Mouse (Mus musculus) cerebellum, adult 9-10 months (tissue): ENCODE data around the gene Mrps27.

Experiments used
- DNase-seq: peaks from one replicate; pipeline ENCODE4 v3.0.0; 2022

Mrps27 gene

GRCm38 (mm10) chr13:99442434-99443249 lies 98.1 kb downstream of the Mrps27 start:
- no peak for DNase-seq

DNA sequence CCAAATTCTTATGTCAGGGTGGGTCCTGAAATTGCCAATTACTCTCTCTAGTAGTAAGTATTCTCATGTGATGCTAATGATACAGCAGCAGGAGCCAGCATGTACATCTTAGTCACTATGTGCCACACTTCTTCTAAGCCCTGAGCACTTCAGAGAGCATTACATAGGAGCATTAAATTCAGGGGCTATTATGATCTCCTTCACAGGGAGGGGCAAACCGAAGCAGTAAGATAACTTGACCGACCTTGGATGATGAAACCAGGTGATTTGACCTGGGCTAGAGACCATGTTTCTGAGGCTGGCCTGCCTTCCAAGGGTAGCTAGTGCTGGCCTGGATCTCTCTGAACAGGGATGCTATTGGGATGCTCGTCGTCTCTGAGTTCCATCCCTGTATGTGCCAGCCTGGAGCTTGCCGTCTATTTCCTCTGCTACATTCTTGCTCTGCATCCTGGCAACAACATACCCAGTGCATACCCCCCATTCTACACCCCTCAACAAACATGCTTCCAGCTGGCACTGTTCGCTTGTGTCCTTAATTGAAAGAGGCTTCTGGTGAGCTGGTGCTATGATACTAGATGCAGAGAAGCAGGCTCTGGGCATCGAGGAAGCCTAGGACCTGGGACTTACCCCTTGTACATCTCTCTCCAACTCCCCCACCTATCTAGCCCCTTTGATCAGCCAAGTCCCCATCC lies 99.0 kb downstream of the Mrps27 start:
- no peak for DNase-seq

- DNase-seq: no peak
Observed at GRCm38 (mm10) chr13:99444431-99444871, 99.9 kb downstream of the Mrps27 start.

GRCm38 (mm10) chr13:99444880-99445279 lies 100.3 kb downstream of the Mrps27 start:
- no peak for DNase-seq

GRCm38 (mm10) chr13:99447002-99447401 lies 102.4 kb downstream of the Mrps27 start:
- no peak for DNase-seq

- DNase-seq: peak; percentile 66
Observed at GRCm38 (mm10) chr13:99447403-99448199, 103.0 kb downstream of the Mrps27 start.

GRCm38 (mm10) chr13:99448278-99448677 lies 103.7 kb downstream of the Mrps27 start:
- DNase-seq: no peak

DNA sequence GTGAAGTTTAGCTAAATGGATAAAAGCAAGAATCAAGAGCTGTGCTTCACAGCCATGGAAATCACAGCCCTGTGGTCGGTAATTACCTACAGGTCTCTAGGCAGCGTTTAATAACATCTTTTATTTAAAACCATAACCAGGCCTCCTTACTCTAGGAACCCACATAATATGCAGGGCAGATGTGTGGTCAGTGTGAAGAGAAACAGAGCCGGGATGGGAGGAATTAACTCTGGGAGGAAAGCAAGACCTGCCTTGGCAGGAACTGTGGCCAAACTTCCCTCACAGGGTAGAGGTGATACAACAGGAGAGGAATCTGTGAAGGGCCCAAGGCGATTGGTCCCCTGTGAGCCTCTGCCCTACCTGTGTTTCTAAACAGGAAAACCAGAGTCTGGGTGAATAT lies 105.0 kb downstream of the Mrps27 start:
- DNase-seq: no peak

- peak; percentile 95 for DNase-seq
Observed at GRCm38 (mm10) chr13:99450766-99451165, 106.2 kb downstream of the Mrps27 start.

GRCm38 (mm10) chr13:99451276-99451675 lies 106.7 kb downstream of the Mrps27 start:
- peak; percentile 64 for DNase-seq

- no peak for DNase-seq
Observed at GRCm38 (mm10) chr13:99452444-99452843, 107.9 kb downstream of the Mrps27 start.

- DNase-seq: no peak
Observed at GRCm38 (mm10) chr13:99454977-99455376, 110.4 kb downstream of the Mrps27 start.

DNA sequence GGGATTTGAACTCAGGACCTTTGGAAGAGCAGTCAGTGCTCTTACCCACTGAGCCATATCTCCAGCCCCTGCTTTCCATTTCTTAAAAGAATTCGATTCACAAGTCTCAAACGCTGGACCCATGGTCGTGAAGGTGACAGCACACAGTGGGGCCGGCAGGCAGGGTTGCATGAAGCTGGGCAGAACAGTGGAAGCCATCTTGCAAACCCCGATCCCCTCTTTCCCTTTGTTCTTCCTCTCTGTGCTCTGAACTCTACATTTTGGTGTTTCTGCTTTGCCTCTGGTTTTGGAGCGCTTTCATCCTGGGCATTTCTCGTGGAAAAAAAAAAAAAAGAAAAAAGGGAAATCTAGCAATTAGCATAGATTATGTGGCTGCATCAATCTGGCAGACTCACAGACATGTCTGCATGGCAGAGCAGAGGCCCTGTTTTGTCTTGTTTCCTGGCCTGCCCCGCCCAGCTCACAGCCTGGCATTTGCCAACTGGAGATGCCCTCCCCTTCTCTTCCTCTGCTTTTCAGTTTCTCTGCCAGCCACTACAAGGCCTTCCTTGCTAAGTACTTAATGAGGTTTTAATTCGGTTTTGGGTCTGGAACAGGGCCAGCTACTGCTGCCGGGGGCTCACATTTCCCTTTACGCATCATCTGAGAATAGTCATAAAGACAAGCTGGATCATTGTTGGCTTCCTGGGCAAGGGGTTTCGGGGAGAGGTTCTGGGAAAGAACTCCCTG lies 114.2 kb downstream of the Mrps27 start:
- peak; percentile 71 for DNase-seq

DNA sequence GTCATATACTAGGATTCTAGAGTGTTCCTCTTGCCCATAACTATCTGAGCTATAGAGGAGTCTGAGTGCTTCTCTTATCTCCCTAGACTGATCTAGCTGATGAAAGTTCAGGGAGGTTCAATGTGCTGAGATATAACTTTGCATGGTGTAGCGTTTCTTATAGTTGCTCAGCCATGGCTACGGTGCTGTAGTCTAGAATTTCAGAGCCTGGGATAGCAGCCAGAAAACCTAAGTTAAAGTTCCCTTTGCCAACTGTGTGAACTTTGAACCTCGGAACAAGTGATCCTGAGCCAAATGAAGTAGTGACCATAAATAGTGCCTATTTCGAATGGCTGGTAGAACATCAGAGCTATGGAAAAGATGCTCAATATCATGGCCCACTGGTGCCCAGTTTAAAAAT lies 115.0 kb downstream of the Mrps27 start:
- no peak for DNase-seq

GRCm38 (mm10) chr13:99461886-99462285 lies 117.3 kb downstream of the Mrps27 start:
- no peak for DNase-seq

- no peak for DNase-seq
Observed at GRCm38 (mm10) chr13:99464551-99464950, 120.0 kb downstream of the Mrps27 start.
